Mouse (Mus musculus) limb, embryonic 14.5 days (tissue): ENCODE measurements around the gene Gm14496. TPM values are rescaled to one million over a fixed set of nuclear protein-coding genes. Genes with fewer than 3 reads are reported as not detected.
A peak's percentile ranks its signal among the peaks of the same experiment; 100 is the strongest.
"Not testable (repeated sequence)": the region's sequence is repeated elsewhere in the genome, so short reads cannot be mapped to it uniquely, and the experiment has no call there.

Source experiments
- ATAC-seq: fragments of 200-750 bp; cut with Nextera tagmentation; 2 replicates; pipeline ENCODE4 v1.8.0; 2017; ENCODE audit warnings: low read depth, moderate number of reproducible peaks, moderate TSS enrichment; ENCODE audit not compliant: low FRiP score
- DNase-seq: peaks from one replicate; pipeline ENCODE4 v3.0.0-alpha.2; 2015; ENCODE audit warnings: low spot score
- H3K27ac ChIP-seq: fragments of 300-500 bp; sonication (generic); replicated peaks from 2 replicates; pipeline ENCODE4 v1.5.1; 2014; ENCODE audit warnings: low read depth, mild to moderate bottlenecking, low read length, moderate library complexity, mixed read lengths
- H3K27me3 ChIP-seq: fragments of 300-500 bp; sonication (generic); 2 replicates; pipeline ENCODE4 v1.6.1; 2014; ENCODE audit warnings: low read length, mixed read lengths; ENCODE audit not compliant: control insufficient read depth, insufficient read depth
- H3K36me3 ChIP-seq: fragments of 300-500 bp; sonication (generic); 2 replicates; pipeline ENCODE4 v1.6.1; 2014; ENCODE audit warnings: mild to moderate bottlenecking, low read length, moderate library complexity, mixed read lengths; ENCODE audit not compliant: control insufficient read depth, insufficient read depth
- H3K4me1 ChIP-seq: fragments of 300-500 bp; sonication (generic); 2 replicates; pipeline ENCODE4 v1.6.1; 2014; ENCODE audit warnings: antibody characterized with exemption, low read length, mixed read lengths; ENCODE audit not compliant: control insufficient read depth, insufficient read depth
- H3K4me2 ChIP-seq: fragments of 300-500 bp; sonication (generic); replicated peaks from 2 replicates; pipeline ENCODE4 v1.6.1; 2014; ENCODE audit warnings: low read depth, mild to moderate bottlenecking, low read length, moderate library complexity; ENCODE audit not compliant: severe bottlenecking
- H3K4me3 ChIP-seq: fragments of 300-500 bp; sonication (generic); replicated peaks from 2 replicates; pipeline ENCODE4 v1.5.1; 2014; ENCODE audit warnings: low read length
- H3K9ac ChIP-seq: fragments of 300-500 bp; sonication (generic); 2 replicates; pipeline ENCODE4 v1.6.1; 2014; ENCODE audit warnings: mild to moderate bottlenecking, low read depth, low read length, moderate library complexity; ENCODE audit not compliant: severe bottlenecking
- H3K9me3 ChIP-seq: fragments of 300-500 bp; sonication (generic); 2 replicates; pipeline ENCODE4 v1.6.1; 2016; ENCODE audit warnings: low read length; ENCODE audit not compliant: control insufficient read depth
- POLR2A ChIP-seq: fragments of 200-500 bp; IDR thresholded peaks from 2 replicates; pipeline ENCODE4 v1.8.0; 2012; ENCODE audit warnings: inconsistent platforms, mild to moderate bottlenecking, moderate library complexity, borderline replicate concordance; ENCODE audit not compliant: insufficient read depth, insufficient read length; ENCODE audit errors: extremely low read depth
- WGBS: fragments of 180-500 bp; shearing (Covaris S2); extraction: QIAGEN DNeasy Blood & Tissue Kit; methylation state at CpG from one replicate; pipeline ENCODE4 v1.1.7; 2014; 5-methylcytosine and 5-hydroxymethylcytosine counted together
- polyA plus RNA-seq, 2 experiments: library from polyadenylated mRNA; depleted of rRNA in 1 of 2; stranded (reverse) in 1 of 2; unstranded in 1 of 2; fragments of >200 nt; fragmentation: Nextera tagmentation in 1 of 2; extraction: Ambion mirVana in 1 of 2; gene quantifications; 2 replicates each; pipeline versions ENCODE4 v1.2.1 to v1.2.3; 2012 to 2014

Gene Gm14496
- polyA plus RNA-seq (2012; rRNA removed) (not detected in 2 replicates), polyA plus RNA-seq (2014; fragmentation: Nextera tagmentation; extraction: Ambion mirVana) (not detected in 2 replicates)

- no peaks in the 10 kb centered on the region for H3K4me1 ChIP-seq
- no peaks in the 10 kb centered on the region for H3K36me3 ChIP-seq
- no peak within 1 kb of the TSS for H3K9ac ChIP-seq
- no peaks in the 10 kb centered on the region for H3K27me3 ChIP-seq
- no peak within 1 kb of the TSS for H3K4me3 ChIP-seq
- WGBS = 70% methylated on average over 3 of the region's 3 CpGs
- H3K9me3 ChIP-seq = no peaks in the 10 kb centered on the region
- ATAC-seq (no peak), DNase-seq (no peak)
- no peak within 1 kb of the TSS for H3K27ac ChIP-seq
- no peak for TF ChIP-seq POLR2A
- no peak within 1 kb of the TSS for H3K4me2 ChIP-seq
Observed at GRCm38 (mm10) chr2:181990829-181991228, at the start of gene Gm14496. Gm14496 (plus strand) TSS chr2:181991129.

- not testable (repeated sequence) for H3K27ac ChIP-seq
Observed at GRCm38 (mm10) chr2:181952747-181953680, 37.9 kb upstream of the Gm14496 start.

GRCm38 (mm10) chr2:181968395-181968794, 22.5 kb upstream of the Gm14496 start:
- Histone ChIP-seq H3K9me3 (no peaks in the 10 kb centered on the region), H3K4me3 (no peak overlapping the region), H3K4me1 (no peaks in the 10 kb centered on the region), H3K4me2 (no peak overlapping the region), H3K27me3 (no peaks in the 10 kb centered on the region), H3K36me3 (no peaks in the 10 kb centered on the region), H3K9ac (no peak overlapping the region), H3K27ac (no peak overlapping the region)
- ATAC-seq (no peak), DNase-seq (no peak)
- 56% methylated on average over 7 of the region's 7 CpGs for WGBS
- no peak for TF ChIP-seq POLR2A

More at GRCm38 (mm10) chr2:181952747-181953680, 37.9 kb upstream of the Gm14496 start:
- ATAC-seq, H3K4me1 ChIP-seq, H3K9me3 ChIP-seq, H3K27me3 ChIP-seq, H3K9ac ChIP-seq, H3K4me3 ChIP-seq, H3K36me3 ChIP-seq: not testable (repeated sequence)
- peak overlapping the region; percentile 31 for H3K4me2 ChIP-seq
- 19% methylated on average over 21 of the region's 21 CpGs for WGBS
- DNase-seq = peak; percentile 29

- DNase-seq = no peak
- Histone ChIP-seq H3K4me1 (no peaks in the 10 kb centered on the region), H3K9ac (no peak overlapping the region), H3K4me3 (no peak overlapping the region), H3K4me2 (no peak overlapping the region), H3K27ac (no peak overlapping the region), H3K27me3 (no peaks in the 10 kb centered on the region), H3K9me3 (no peaks in the 10 kb centered on the region), H3K36me3 (no peaks in the 10 kb centered on the region)
- WGBS = 91% methylated on average over 2 of the region's 2 CpGs
- no peak for ATAC-seq
- no peak for TF ChIP-seq POLR2A
Observed at GRCm38 (mm10) chr2:181969187-181969586, 21.7 kb upstream of the Gm14496 start.

- WGBS = 76% methylated on average over 7 of the region's 7 CpGs
- not testable (repeated sequence) for ATAC-seq, H3K4me2 ChIP-seq, H3K27ac ChIP-seq, DNase-seq, H3K9me3 ChIP-seq, H3K27me3 ChIP-seq, H3K36me3 ChIP-seq, H3K4me3 ChIP-seq, H3K9ac ChIP-seq, H3K4me1 ChIP-seq
Observed at GRCm38 (mm10) chr2:181981969-181982368, 9.0 kb upstream of the Gm14496 start.

Other genes with a start within 250 kb of the Gm14496 start
- gene Myt1, start 227.8 kb upstream of the Gm14496 start, polyA plus RNA-seq (2012; rRNA removed) = 0.41 and 0.85 TPM in 2 replicates
- gene Myt1, start 227.8 kb upstream of the Gm14496 start, polyA plus RNA-seq (2014; fragmentation: Nextera tagmentation; extraction: Ambion mirVana) = not detected in 2 replicates
- gene Pcmtd2, start 153.3 kb upstream of the Gm14496 start, polyA plus RNA-seq (2012; rRNA removed) = 39.1 and 39.2 TPM in 2 replicates
- gene Pcmtd2, start 153.3 kb upstream of the Gm14496 start, polyA plus RNA-seq (2014; fragmentation: Nextera tagmentation; extraction: Ambion mirVana) = 29.4 and 33.4 TPM in 2 replicates
- 24.5 and 27.1 TPM in 2 replicates for gene Polr3k, start 126.8 kb upstream of the Gm14496 start, polyA plus RNA-seq (2012; rRNA removed)
- 66.4 and 67.2 TPM in 2 replicates for gene Polr3k, start 126.8 kb upstream of the Gm14496 start, polyA plus RNA-seq (2014; fragmentation: Nextera tagmentation; extraction: Ambion mirVana)